Mouse (Mus musculus) activated CD4-positive, CD25-positive, alpha-beta regulatory T cell, adult 4 months (primary cell): ENCODE measurements at regions not wholly inside any gene's neighbourhood (a gene's known extent, or its start where the extent isn't known, plus 50 kb on each side); places are given as distances from the start of the nearest gene placed in this dataset.
"Not testable (repeated sequence)": the region's sequence is repeated elsewhere in the genome, so short reads cannot be mapped to it uniquely, and the experiment has no call there.

Experiments
- ATAC-seq: one replicate; pipeline ENCODE4 v1.8.0; 2017

GRCm38 (mm10) chr6:41225382-41225781 lies 76.7 kb upstream of the Try4 start:
- ATAC-seq: no peak

- ATAC-seq: no peak
These were observed 83.7 kb upstream of the Try4 start for GRCm38 (mm10) chr6:41218415-41218814.

- ATAC-seq: peak; percentile 94
These were observed 86.2 kb upstream of the Try4 start for GRCm38 (mm10) chr6:41215857-41216256.

GRCm38 (mm10) chr6:41205864-41206263 lies 96.2 kb upstream of the Try4 start:
- ATAC-seq: no peak

GRCm38 (mm10) chr6:41202882-41203281 lies 99.2 kb upstream of the Try4 start:
- peak; percentile 28 for ATAC-seq

GRCm38 (mm10) chr6:41202302-41202701 lies 99.8 kb upstream of the Try4 start:
- no peak for ATAC-seq

- peak; percentile 43 for ATAC-seq
These were observed 107.6 kb upstream of the Try4 start for GRCm38 (mm10) chr6:41194464-41194863.

GRCm38 (mm10) chr6:41191734-41192326 lies 110.2 kb upstream of the Try4 start:
- ATAC-seq: no peak

- ATAC-seq: no peak
These were observed 113.2 kb upstream of the Try4 start for GRCm38 (mm10) chr6:41188910-41189309.

- ATAC-seq: peak; percentile 71
These were observed 114.1 kb upstream of the Try4 start for GRCm38 (mm10) chr6:41187966-41188365.

GRCm38 (mm10) chr6:41178896-41179295 lies 123.2 kb upstream of the Try4 start:
- ATAC-seq: peak; percentile 52

- no peak for ATAC-seq
These were observed 124.0 kb upstream of the Try4 start for GRCm38 (mm10) chr6:41178019-41178418.

GRCm38 (mm10) chr6:41177152-41177551 lies 124.9 kb upstream of the Try4 start:
- ATAC-seq: peak; percentile 75

- no peak for ATAC-seq
These were observed 126.0 kb upstream of the Try4 start for GRCm38 (mm10) chr6:41176034-41176433.

GRCm38 (mm10) chr6:41163491-41163890 lies 128.2 kb upstream of the 2210010C04Rik start:
- ATAC-seq: no peak

GRCm38 (mm10) chr6:41161693-41162092 lies 126.4 kb upstream of the 2210010C04Rik start:
- no peak for ATAC-seq

GRCm38 (mm10) chr6:41152101-41152500 lies 116.8 kb upstream of the 2210010C04Rik start:
- ATAC-seq: peak; percentile 40

GRCm38 (mm10) chr6:41151542-41151941 lies 116.2 kb upstream of the 2210010C04Rik start:
- ATAC-seq: peak; percentile 23

GRCm38 (mm10) chr6:41140916-41141315 lies 105.6 kb upstream of the 2210010C04Rik start:
- ATAC-seq: peak; percentile 36

- not testable (repeated sequence) for ATAC-seq
These were observed 102.1 kb upstream of the 2210010C04Rik start for GRCm38 (mm10) chr6:41137401-41137777.

- ATAC-seq: peak; percentile 59
These were observed 101.5 kb upstream of the 2210010C04Rik start for GRCm38 (mm10) chr6:41136717-41137400.

- no peak for ATAC-seq
These were observed 99.9 kb upstream of the 2210010C04Rik start for GRCm38 (mm10) chr6:41135160-41135559.

GRCm38 (mm10) chr6:41129906-41130305 lies 94.6 kb upstream of the 2210010C04Rik start:
- ATAC-seq: no peak

GRCm38 (mm10) chr6:41127816-41128215 lies 92.5 kb upstream of the 2210010C04Rik start:
- no peak for ATAC-seq

GRCm38 (mm10) chr6:41126855-41127254 lies 91.5 kb upstream of the 2210010C04Rik start:
- ATAC-seq: no peak
